Mouse (Mus musculus): ENCODE results near the gene Pmfbp1.

Gene Pmfbp1

GRCm38 (mm10) chr8:109590901-109591300 is 97.1 kb downstream of the Pmfbp1 start:
- DNase-seq (ENCODE audit: extremely low read depth, low read depth, low spot score) = no peak

DNA sequence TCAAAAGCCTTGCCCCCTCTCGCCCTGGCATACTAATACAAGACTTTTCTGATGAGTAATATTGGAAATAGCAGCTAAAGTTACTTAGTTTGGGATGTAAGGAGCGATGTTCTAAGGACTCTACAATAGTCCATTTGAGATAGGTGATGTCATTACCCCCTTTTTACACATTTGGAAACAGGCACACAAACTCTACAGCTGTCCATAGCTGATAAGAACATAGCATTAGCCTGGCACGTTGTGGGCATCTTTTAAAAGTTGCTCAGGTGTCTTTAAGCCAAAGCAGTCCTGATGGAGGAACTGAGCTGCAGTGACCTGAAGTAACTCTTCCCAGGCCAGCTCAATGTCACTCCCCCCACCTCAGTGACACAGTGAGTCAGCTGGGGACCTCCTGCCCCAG is 97.5 kb downstream of the Pmfbp1 start:
- no peak for DNase-seq (ENCODE audit: extremely low read depth, low read depth, low spot score)

- DNase-seq (ENCODE audit: extremely low read depth, low read depth, low spot score) = no peak
Observed at GRCm38 (mm10) chr8:109592164-109592563, 98.3 kb downstream of the Pmfbp1 start.
